ENCODE assay signal across 29 mouse cellular contexts in the genomic region with DNA sequence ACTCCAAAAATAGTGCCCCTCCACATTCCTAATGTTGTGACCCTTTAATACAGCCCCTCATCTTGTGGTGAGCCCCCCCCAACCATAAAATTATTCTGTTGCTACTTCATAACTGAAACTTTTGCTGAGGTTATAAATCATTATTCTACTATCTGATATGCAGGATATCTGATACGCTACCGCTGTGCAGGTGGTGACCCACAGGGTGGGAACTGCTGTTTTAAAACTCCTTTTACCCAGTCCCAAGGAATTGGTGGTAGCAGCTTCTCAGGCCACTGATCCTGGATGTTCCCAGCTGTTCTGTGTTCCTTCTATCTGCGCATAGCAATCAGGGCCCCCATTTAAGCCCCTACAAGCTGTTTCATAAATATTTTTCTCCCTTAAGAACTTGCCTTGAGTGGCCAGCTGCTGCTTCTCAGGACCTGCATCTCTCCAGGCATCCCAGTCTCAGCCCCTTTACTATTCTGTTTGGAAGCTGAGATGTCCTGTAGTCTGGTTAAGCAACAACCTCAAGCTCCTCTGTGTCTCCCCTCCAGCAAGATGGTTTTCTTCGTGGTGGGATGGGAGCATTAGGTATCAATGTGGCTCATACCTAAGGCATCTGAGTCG. TPM values are rescaled to one million over a fixed set of nuclear protein-coding genes. Genes with fewer than 3 reads are reported as not detected.
A peak's percentile ranks its signal among the peaks of the same experiment; 100 is the strongest.
DNase-seq lines count a peak whose midpoint lies in the region; ATAC-seq and TF ChIP-seq lines count a peak whose summit lies in the region.
"Had no signal": no experiment of that assay in that cellular context is flagged by ENCODE, and none has a peak within 500 bp of the region (broad histone marks: within the 10 kb centered on the region; RNA-seq: fewer than 3 reads in every experiment).

No protein-coding gene starts in this region.

- H3K36me3 ChIP-seq in lung, postnatal 0 days (ENCODE audit: insufficient read depth, low read length), result no peaks in the 10 kb centered on the region
- H3K36me3 ChIP-seq in CH12.LX (replicated peaks in 1 of 2; ENCODE audit: control insufficient read depth in 1 of 2, insufficient read depth in 1 of 2, low read length in 1 of 2), result peaks cover 4 to 54% of the 10 kb centered on the region in 2 experiments
- H3K36me3 ChIP-seq: embryonic facial prominence, embryonic 12.5 days; embryonic facial prominence, embryonic 15.5 days; G1E; heart, embryonic 12.5 days; heart, embryonic 15.5 days had no signal

- H3K79me2 ChIP-seq in CH12.LX (replicated peaks; ENCODE audit: control insufficient read depth, extremely low read depth, insufficient read depth, poor library complexity, severe bottlenecking), result peaks cover 11% of the 10 kb centered on the region

- TF ChIP-seq POLR2A in CH12.LX (IDR thresholded peaks at IDR 0.05; ENCODE audit: low read depth, low read length), result no peak

- intact Hi-C loops in heart, postnatal 14 days (cut with DNase I), result no loop called here

- TF ChIP-seq RAD21 in CH12.LX (IDR thresholded peaks at IDR 0.05; ENCODE audit: low read depth, low read length), result no peak

- H3K9me3 ChIP-seq in lung, postnatal 0 days (ENCODE audit: low read length), result no peaks in the 10 kb centered on the region
- H3K9me3 ChIP-seq in CH12.LX (replicated peaks; ENCODE audit: low read length), result no peaks in the 10 kb centered on the region
- H3K9me3 ChIP-seq: embryonic facial prominence, embryonic 12.5 days; embryonic facial prominence, embryonic 15.5 days; heart, embryonic 12.5 days; heart, embryonic 15.5 days had no signal

- peaks cover 15% of the 10 kb centered on the region; the same call in 1 of the 2 replicates for H3K4me1 ChIP-seq in lung, postnatal 0 days (ENCODE audit: insufficient read depth, low read depth, low read length)
- H3K4me1 ChIP-seq in CH12.LX (ENCODE audit: control insufficient read depth in 1 of 2, insufficient read depth in 2 of 2), result peaks cover 40 to 69% of the 10 kb centered on the region in 2 experiments

- ATAC-seq in lung, postnatal 0 days, result no peak
- ATAC-seq: forebrain, embryonic 14.5 days; forebrain, postnatal 0 days; Patski had no signal

- no peaks in the 10 kb centered on the region for H3K27me3 ChIP-seq in lung, postnatal 0 days (replicated peaks; ENCODE audit: insufficient read depth, low read length)
- H3K27me3 ChIP-seq in CH12.LX (replicated peaks), result no peaks in the 10 kb centered on the region
- H3K27me3 ChIP-seq: embryonic facial prominence, embryonic 12.5 days; embryonic facial prominence, embryonic 15.5 days; Patski had no signal

- no peak for TF ChIP-seq EP300 in lung, postnatal 0 days (IDR thresholded peaks at IDR 0.05)
- TF ChIP-seq EP300 in CH12.LX (IDR thresholded peaks at IDR 0.05; ENCODE audit: low read length), result no peak

- no peak overlapping the region for H3K9ac ChIP-seq in lung, postnatal 0 days (replicated peaks; ENCODE audit: low read depth)
- H3K9ac ChIP-seq in CH12.LX (ENCODE audit: insufficient read depth, low read depth), result peak overlapping the region; percentile 70
- H3K9ac ChIP-seq: embryonic facial prominence, embryonic 12.5 days; embryonic facial prominence, embryonic 15.5 days; forebrain, postnatal 0 days; heart, embryonic 12.5 days; heart, embryonic 15.5 days; hindbrain, embryonic 14.5 days had no signal

- 78% methylated on average over 5 of the region's 5 CpGs for WGBS in lung, postnatal 0 days

- dilution Hi-C loops in CH12.LX (cut with MboI; ENCODE audit: extremely low pct_ligation_motif_present, extremely low pct_unique_long_range_greater_than_20kb, low sequenced_read_pairs), result no loop called here

- in situ Hi-C loops in CH12.LX (cut with MboI; ENCODE audit: low pct_ligation_motif_present, low pct_unique_long_range_greater_than_20kb, low sequenced_read_pairs), result loop anchor here (5.0 to 10.0 kb wide), 2 partner anchors 34 to 192 kb away; no protein-coding TSS in a partner anchor

- TF ChIP-seq CTCF in lung, postnatal 0 days (IDR thresholded peaks at IDR 0.05), result no peak
- TF ChIP-seq CTCF in CH12.LX (conservative IDR thresholded peaks at IDR 0.05 in 1 of 2, IDR thresholded peaks at IDR 0.05 in 1 of 2; ENCODE audit: low read depth in 2 of 2, low read length in 2 of 2), result no peak

- no peak overlapping the region for H3K4me3 ChIP-seq in lung, postnatal 0 days (ENCODE audit: low read depth, low read length)
- peak overlapping the region; percentile 54 to 90 (median 82) for H3K4me3 ChIP-seq in CH12.LX (replicated peaks in 1 of 3; ENCODE audit: low read depth in 2 of 3, low read length in 2 of 3, poor library complexity in 1 of 3)
- H3K4me3 ChIP-seq: embryonic facial prominence, embryonic 12.5 days; embryonic facial prominence, embryonic 15.5 days; gastrocnemius, adult 2 months; heart, embryonic 12.5 days; heart, embryonic 15.5 days had no signal

- H3K4me2 ChIP-seq in lung, postnatal 0 days (replicated peaks; ENCODE audit: low read depth, low read length), result no peak overlapping the region
- H3K4me2 ChIP-seq in CH12.LX (ENCODE audit: insufficient read depth, low read depth, poor library complexity, severe bottlenecking), result peak overlapping the region; percentile 47; the same call in 1 of the 2 replicates
- H3K4me2 ChIP-seq: embryonic facial prominence, embryonic 12.5 days; embryonic facial prominence, embryonic 15.5 days; heart, embryonic 12.5 days; heart, embryonic 15.5 days; hindbrain, embryonic 14.5 days had no signal

- DNase-seq in heart, adult 11 months, result peak; percentile 57
- no peak for DNase-seq in heart, postnatal 14 days
- peak; percentile 13 for DNase-seq in kidney, adult 18-20 months
- DNase-seq in kidney, adult 11 months, result no peak
- no peak for DNase-seq in lung, postnatal 0 days (ENCODE audit: low spot score)
- no peak for DNase-seq in lung, postnatal 25 days (ENCODE audit: low spot score)
- no peak for DNase-seq in CH12.LX (ENCODE audit: extremely low read depth)
- no peak for DNase-seq in ovary, postnatal 10 days (ENCODE audit: low spot score)
- DNase-seq: cerebellum, adult 11 months; cerebellum, adult 2 months; cerebellum, adult 9-11 months; cerebellum, postnatal 25 days; gastrocnemius, adult 2 months; gastrocnemius, postnatal 14 days; heart, adult 18-20 months; heart, postnatal 10 days; heart, postnatal 4 days had no signal

- 0 out of 2 replicates have a peak overlapping the region, but pooled peaks have one; percentile 38 for H3K27ac ChIP-seq in lung, postnatal 0 days (ENCODE audit: low read length)
- H3K27ac ChIP-seq in CH12.LX (ENCODE audit: insufficient read depth, low read depth), result peak overlapping the region; percentile 55; the same call in 1 of the 2 replicates
- H3K27ac ChIP-seq: embryonic facial prominence, embryonic 12.5 days; embryonic facial prominence, embryonic 15.5 days; gastrocnemius, adult 2 months; heart, embryonic 15.5 days; hindbrain, embryonic 14.5 days had no signal

TF ChIP-seq in CH12.LX, 34 proteins besides CTCF, POLR2A, EP300 and RAD21:
- TF ChIP-seq SIN3A (IDR thresholded peaks at IDR 0.05; ENCODE audit: low read length) (peak; percentile 9; the same call in 1 of the 2 replicates), ETS1 (conservative IDR thresholded peaks at IDR 0.05; ENCODE audit: low read depth, low read length) (no peak)
TF ChIP-seq in CH12.LX: peak in this region for 1.

RNA-seq across cellular contexts. Expression of a gene that starts 2.0 kb away (rescaled TPM):
- total RNA-seq in heart, postnatal 14 days (2021), result not detected
- polyA plus RNA-seq in lung, postnatal 0 days (2015; fragmentation: Nextera tagmentation; extraction: Ambion mirVana), result 1.0 and 1.4 TPM in 2 replicates
- total RNA-seq in CH12.LX (2012; rRNA removed) (62.5 and 93.9 TPM in 2 replicates), CH12.LX (2014; rRNA removed) (127 and 139 TPM in 2 replicates)
- 47.0 and 63.3 TPM in 2 replicates for polyA plus RNA-seq in CH12.LX (2012; ENCODE audit: insufficient read length, low read depth)
- total RNA-seq: common myeloid progenitor, adult 5-6 weeks; forebrain, postnatal 0 days; gastrocnemius, postnatal 4 days; heart, adult 18-20 months; heart, postnatal 10 days had no signal
- polyA plus RNA-seq: embryonic facial prominence, embryonic 12.5 days; forebrain, embryonic 11.5 days; forebrain, embryonic 14.5 days; forebrain, postnatal 0 days; G1E; hindbrain, embryonic 14.5 days had no signal

Comparison
In these comparisons a context has a peak if more than half of its experiments do, and no peak if none do; other contexts are left out.
1. DNase-seq: peak in heart, adult 11 months (single experiment) and kidney, adult 18-20 months (single experiment); none in heart, postnatal 14 days (0 of 2), kidney, adult 11 months (single experiment), lung, postnatal 0 days (single experiment), lung, postnatal 25 days (single experiment), CH12.LX (single experiment) and ovary, postnatal 10 days (single experiment).
2. RNA of a gene that starts 2.0 kb away (total RNA-seq): 62.5 to 139 TPM in CH12.LX; not detected in heart, postnatal 14 days; every median in the first group is over 10 times any median in the second.